Mouse (Mus musculus) heart, embryonic 12.5 days (tissue): Measurements from ENCODE around the gene Sar1b. TPM values are rescaled to one million over a fixed set of nuclear protein-coding genes. Genes with fewer than 3 reads are reported as not detected.
"Not testable (repeated sequence)": the region's sequence is repeated elsewhere in the genome, so short reads cannot be mapped to it uniquely, and the experiment has no call there.

ENCODE experiments used
- ATAC-seq: fragments of 200-750 bp; cut with Nextera tagmentation; 2 replicates; pipeline ENCODE4 v1.8.0; 2017; ENCODE audit warnings: moderate TSS enrichment, moderate library complexity; ENCODE audit not compliant: insufficient number of reproducible peaks, low FRiP score
- H3K27ac ChIP-seq: fragments of 300-500 bp; sonication (generic); 2 replicates; pipeline ENCODE4 v1.5.1; 2016; ENCODE audit warnings: mild to moderate bottlenecking, moderate library complexity; ENCODE audit not compliant: poor library complexity, severe bottlenecking
- H3K27me3 ChIP-seq: fragments of 300-500 bp; sonication (generic); replicated peaks from 2 replicates; pipeline ENCODE4 v1.6.1; 2016; ENCODE audit warnings: mild to moderate bottlenecking, moderate library complexity
- H3K36me3 ChIP-seq: fragments of 300-500 bp; sonication (generic); 2 replicates; pipeline ENCODE4 v1.6.1; 2016; ENCODE audit warnings: mild to moderate bottlenecking, moderate library complexity
- H3K4me1 ChIP-seq: fragments of 300-500 bp; sonication (generic); replicated peaks from 2 replicates; pipeline ENCODE4 v1.6.1; 2016; ENCODE audit warnings: mild to moderate bottlenecking
- H3K4me2 ChIP-seq: fragments of 300-500 bp; sonication (generic); 2 replicates; pipeline ENCODE4 v1.6.1; 2016; ENCODE audit warnings: mild to moderate bottlenecking, moderate library complexity
- H3K4me3 ChIP-seq: fragments of 300-500 bp; sonication (generic); 2 replicates; pipeline ENCODE4 v1.5.1; 2016; ENCODE audit warnings: mild to moderate bottlenecking
- H3K9ac ChIP-seq: fragments of 300-500 bp; sonication (generic); 2 replicates; pipeline ENCODE4 v1.6.1; 2016; ENCODE audit warnings: mild to moderate bottlenecking, moderate library complexity
- H3K9me3 ChIP-seq: fragments of 300-500 bp; sonication (generic); replicated peaks from 2 replicates; pipeline ENCODE4 v1.6.1; 2016; ENCODE audit warnings: mild to moderate bottlenecking, moderate library complexity
- WGBS: fragments of 180-500 bp; shearing (Covaris S2); methylation state at CpG from one replicate; pipeline ENCODE4 v1.1.7; 2016; 5-methylcytosine and 5-hydroxymethylcytosine counted together
- polyA plus RNA-seq: library from polyadenylated mRNA; unstranded; fragments of >200 nt; fragmentation: Nextera tagmentation; extraction: Ambion mirVana; gene quantifications from 2 replicates; pipeline ENCODE4 v1.2.1, GENCODE M21; 2016

The Sar1b gene
- polyA plus RNA-seq, 1 experiment from 2014 or later: 127 TPM

- Histone ChIP-seq H3K4me3 (no peak overlapping the region), H3K27ac (no peak overlapping the region), H3K4me1 (no peaks in the 10 kb centered on the region; the same call in 1 of the 2 replicates), H3K9me3 (no peaks in the 10 kb centered on the region), H3K27me3 (no peaks in the 10 kb centered on the region), H3K9ac (no peak overlapping the region), H3K36me3 (peaks cover 27% of the 10 kb centered on the region), H3K4me2 (no peak overlapping the region)
- 88% methylated on average over 5 of the region's 5 CpGs for WGBS
- ATAC-seq: no peak
These were observed 14.0 kb downstream of the Sar1b start for GRCm38 (mm10) chr11:51777478-51777877.

GRCm38 (mm10) chr11:51780773-51781267 lies 17.3 kb downstream of the Sar1b start:
- WGBS: 83% methylated on average over 9 of the region's 9 CpGs
- peaks cover 45% of the 10 kb centered on the region for H3K36me3 ChIP-seq
- H3K4me2 ChIP-seq: no peak overlapping the region
- H3K9me3 ChIP-seq: no peaks in the 10 kb centered on the region
- no peak for ATAC-seq
- H3K4me3 ChIP-seq: no peak overlapping the region
- no peak overlapping the region for H3K27ac ChIP-seq
- no peaks in the 10 kb centered on the region; the same call in 1 of the 2 replicates for H3K4me1 ChIP-seq
- no peak overlapping the region for H3K9ac ChIP-seq
- no peaks in the 10 kb centered on the region for H3K27me3 ChIP-seq

GRCm38 (mm10) chr11:51782721-51783120 lies 19.2 kb downstream of the Sar1b start:
- no peak for ATAC-seq
- Histone ChIP-seq H3K36me3 (peaks cover 59% of the 10 kb centered on the region), H3K9ac (no peak overlapping the region), H3K4me1 (no peaks in the 10 kb centered on the region; the same call in 1 of the 2 replicates), H3K4me3 (no peak overlapping the region), H3K27ac (no peak overlapping the region), H3K27me3 (no peaks in the 10 kb centered on the region), H3K4me2 (no peak overlapping the region), H3K9me3 (no peaks in the 10 kb centered on the region)
- WGBS: 84% methylated on average over 6 of the region's 6 CpGs

- no peaks in the 10 kb centered on the region for H3K27me3 ChIP-seq
- 91% methylated on average over 6 of the region's 6 CpGs for WGBS
- no peak overlapping the region for H3K9ac ChIP-seq
- no peak overlapping the region for H3K4me2 ChIP-seq
- no peak overlapping the region for H3K27ac ChIP-seq
- no peak for ATAC-seq
- no peaks in the 10 kb centered on the region for H3K9me3 ChIP-seq
- H3K36me3 ChIP-seq: peaks cover 74% of the 10 kb centered on the region
- H3K4me3 ChIP-seq: no peak overlapping the region
- H3K4me1 ChIP-seq: no peaks in the 10 kb centered on the region; the same call in 1 of the 2 replicates
These were observed 22.4 kb downstream of the Sar1b start for GRCm38 (mm10) chr11:51785926-51786325.

- 87% methylated on average over 4 of the region's 4 CpGs for WGBS
- H3K4me2 ChIP-seq, H3K4me1 ChIP-seq, H3K4me3 ChIP-seq, H3K27me3 ChIP-seq, H3K9ac ChIP-seq, H3K27ac ChIP-seq, ATAC-seq, H3K9me3 ChIP-seq: not testable (repeated sequence)
- H3K36me3 ChIP-seq: peaks cover 65% of the 10 kb centered on the region
These were observed 26.2 kb downstream of the Sar1b start for GRCm38 (mm10) chr11:51789735-51790134.

GRCm38 (mm10) chr11:51790662-51791061 lies 27.2 kb downstream of the Sar1b start:
- 96% methylated on average over 7 of the region's 7 CpGs for WGBS
- peaks cover 62% of the 10 kb centered on the region for H3K36me3 ChIP-seq
- ATAC-seq: no peak

GRCm38 (mm10) chr11:51796272-51796671 lies 32.8 kb downstream of the Sar1b start:
- Histone ChIP-seq H3K4me2 (no peak overlapping the region), H3K4me1 (peaks cover 12% of the 10 kb centered on the region), H3K9me3 (no peaks in the 10 kb centered on the region), H3K4me3 (no peak overlapping the region), H3K27me3 (no peaks in the 10 kb centered on the region), H3K9ac (no peak overlapping the region), H3K36me3 (peaks cover 15% of the 10 kb centered on the region), H3K27ac (no peak overlapping the region)
- 54% methylated on average over 4 of the region's 4 CpGs for WGBS
- no peak for ATAC-seq

More at GRCm38 (mm10) chr11:51790662-51791061, 27.2 kb downstream of the Sar1b start:
- Histone ChIP-seq H3K4me2 (no peak overlapping the region), H3K9ac (no peak overlapping the region), H3K9me3 (no peaks in the 10 kb centered on the region), H3K4me3 (no peak overlapping the region), H3K27ac (no peak overlapping the region), H3K27me3 (no peaks in the 10 kb centered on the region), H3K4me1 (no peaks in the 10 kb centered on the region)

GRCm38 (mm10) chr11:51800634-51801325 lies 37.3 kb downstream of the Sar1b start:
- Histone ChIP-seq H3K36me3 (no peaks in the 10 kb centered on the region), H3K27me3 (no peaks in the 10 kb centered on the region), H3K9ac (no peak overlapping the region), H3K4me2 (peak overlapping the region; percentile 47), H3K27ac (peak overlapping the region; percentile 80), H3K4me1 (peaks cover 21% of the 10 kb centered on the region), H3K9me3 (no peaks in the 10 kb centered on the region), H3K4me3 (no peak overlapping the region)
- ATAC-seq: no peak
- WGBS: 26% methylated on average over 8 of the region's 8 CpGs

GRCm38 (mm10) chr11:51805221-51805981 lies 41.9 kb downstream of the Sar1b start:
- H3K36me3 ChIP-seq: no peaks in the 10 kb centered on the region
- ATAC-seq: peak; percentile 50; the same call in 1 of the 2 replicates
- WGBS: 14% methylated on average over 17 of the region's 17 CpGs

GRCm38 (mm10) chr11:51807108-51807879 lies 43.8 kb downstream of the Sar1b start:
- Histone ChIP-seq H3K4me3 (no peak overlapping the region), H3K27ac (no peak overlapping the region)
- no peak for ATAC-seq

More at GRCm38 (mm10) chr11:51805221-51805981, 41.9 kb downstream of the Sar1b start:
- H3K9ac ChIP-seq: peak overlapping the region; percentile 50
- H3K4me1 ChIP-seq: peaks cover 15% of the 10 kb centered on the region
- H3K27me3 ChIP-seq: no peaks in the 10 kb centered on the region
- no peaks in the 10 kb centered on the region for H3K9me3 ChIP-seq
- H3K4me2 ChIP-seq: peak overlapping the region; percentile 78
- H3K4me3 ChIP-seq: peak overlapping the region; percentile 61
- no peak overlapping the region for H3K27ac ChIP-seq

More at GRCm38 (mm10) chr11:51807108-51807879, 43.8 kb downstream of the Sar1b start:
- 46% methylated on average over 13 of the region's 13 CpGs for WGBS
- Histone ChIP-seq H3K4me2 (no peak overlapping the region), H3K9ac (no peak overlapping the region), H3K4me1 (peaks cover 5% of the 10 kb centered on the region; the same call in 1 of the 2 replicates), H3K27me3 (no peaks in the 10 kb centered on the region), H3K36me3 (no peaks in the 10 kb centered on the region), H3K9me3 (peaks cover 2% of the 10 kb centered on the region; the same call in 1 of the 2 replicates)
